Mouse (Mus musculus) small intestine, adult 2 months (tissue): ENCODE data around the gene Txnrd3. TPM values are rescaled to one million over a fixed set of nuclear protein-coding genes. Genes with fewer than 3 reads are reported as not detected.

ENCODE experiments used
- H3K27ac ChIP-seq: fragments of 200-500 bp; 2 replicates; pipeline ENCODE4 v1.5.1; 2012; ENCODE audit warnings: low read depth, low read length, control low read depth, inconsistent platforms; ENCODE audit not compliant: insufficient read depth
- H3K27me3 ChIP-seq: fragments of 200-500 bp; 2 replicates; pipeline ENCODE4 v1.6.1; 2012; ENCODE audit warnings: mild to moderate bottlenecking, moderate library complexity, low read length, inconsistent platforms; ENCODE audit not compliant: control insufficient read depth, insufficient read depth
- H3K36me3 ChIP-seq: fragments of 200-500 bp; 2 replicates; pipeline ENCODE4 v1.6.1; 2012; ENCODE audit warnings: mild to moderate bottlenecking, low read length, control low read depth, inconsistent platforms; ENCODE audit not compliant: control insufficient read depth, insufficient read depth
- H3K4me1 ChIP-seq: fragments of 200-500 bp; 2 replicates; pipeline ENCODE4 v1.6.1; 2012; ENCODE audit warnings: low read length, inconsistent platforms, mixed read lengths; ENCODE audit not compliant: control insufficient read depth, insufficient read depth, insufficient read length
- H3K4me3 ChIP-seq: fragments of 200-500 bp; 2 replicates; pipeline ENCODE4 v1.5.1; 2012; ENCODE audit warnings: low read depth, mild to moderate bottlenecking, control low read depth, inconsistent platforms, low read length, moderate library complexity
- CTCF ChIP-seq: fragments of 200-500 bp; IDR thresholded peaks from 2 replicates; pipeline ENCODE4 v1.5.1; 2012; ENCODE audit warnings: low read depth, mild to moderate bottlenecking, control low read depth, inconsistent platforms, low read length, moderate library complexity, mixed read lengths; ENCODE audit not compliant: insufficient replicate concordance, insufficient read length; ENCODE audit errors: extremely low read depth
- POLR2A ChIP-seq: fragments of 200-500 bp; IDR thresholded peaks from 2 replicates; pipeline ENCODE4 v1.6.1; 2012; ENCODE audit warnings: low read depth, mild to moderate bottlenecking, control low read depth, inconsistent platforms, low read length, moderate library complexity
- WGBS: fragments of 180-500 bp; shearing (Covaris S2); methylation state at CpG from one replicate; pipeline ENCODE4 v1.1.7; 2018; 5-methylcytosine and 5-hydroxymethylcytosine counted together
- polyA plus RNA-seq: library from polyadenylated mRNA; depleted of rRNA; stranded (reverse); fragments of >200 nt; gene quantifications from 2 replicates; pipeline ENCODE4 v1.2.3, GENCODE M21; 2012; rRNA removed

Gene Txnrd3
- polyA plus RNA-seq, result 2.6 and 4.3 TPM in 2 replicates

GRCm38 (mm10) chr6:89643798-89644270 is at the start of gene Txnrd3:
Gene Txnrd3 (plus strand): TSS chr6:89643988.
- TF ChIP-seq POLR2A, result 0 out of 2 replicates have a peak, but pooled peaks have one; percentile 1
- TF ChIP-seq CTCF, result no peak
- no peaks in the 10 kb centered on the region for H3K36me3 ChIP-seq
- peaks cover 2% of the 10 kb centered on the region; the same call in 1 of the 2 replicates for H3K4me1 ChIP-seq
- under 1% methylated on average over 51 of the region's 51 CpGs for WGBS
- no peaks in the 10 kb centered on the region for H3K27me3 ChIP-seq
- peak within 1 kb of the TSS; percentile 79 for H3K4me3 ChIP-seq
- peak within 1 kb of the TSS; percentile 73 for H3K27ac ChIP-seq

DNA sequence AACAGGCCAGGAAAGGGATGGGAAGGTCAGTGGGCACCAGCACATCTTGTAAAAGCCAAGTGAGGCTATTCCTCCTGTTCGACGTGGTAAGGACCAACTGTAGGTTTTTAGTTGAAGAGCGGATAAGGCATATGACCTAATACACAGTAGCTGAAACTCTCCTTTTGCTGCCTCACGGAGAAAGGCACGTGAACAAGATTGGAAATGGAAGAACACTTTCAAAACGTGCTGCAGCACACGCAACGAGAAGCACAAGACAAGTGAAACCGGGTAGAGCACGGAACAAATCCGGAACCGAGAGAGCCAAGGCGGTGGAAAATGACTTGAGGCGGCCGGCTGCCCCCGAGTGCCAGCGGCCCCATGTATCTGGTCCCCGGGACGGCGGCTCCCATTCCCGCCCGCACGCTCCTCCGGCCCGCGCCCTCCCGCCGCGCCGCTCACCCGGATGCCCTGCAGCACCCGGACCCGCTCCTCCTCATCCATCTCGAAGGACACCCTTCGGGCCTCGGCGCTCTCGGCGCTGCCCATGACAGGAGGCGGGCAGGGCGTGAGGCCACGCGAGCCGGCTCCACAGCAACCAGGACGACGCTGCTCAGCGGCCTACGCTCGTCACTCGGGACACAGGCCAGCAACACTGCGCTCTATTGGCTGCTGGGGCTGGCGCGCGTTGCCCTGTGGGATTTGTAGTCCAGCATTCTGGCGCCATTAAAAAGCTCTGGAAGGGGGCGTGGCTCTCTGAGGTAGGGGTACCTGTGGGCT is 48.6 kb upstream of the Txnrd3 start, which contains the start of gene Chchd6:
Gene Chchd6, minus strand, starts transcription at position 635 of the 759 bp plus-strand sequence.
- Histone ChIP-seq H3K4me1 (no peaks in the 10 kb centered on the region; the same call in none of the 2 replicates), H3K27ac (no peak within 1 kb of the TSS), H3K27me3 (no peaks in the 10 kb centered on the region), H3K4me3 (peak within 1 kb of the TSS; percentile 76), H3K36me3 (no peaks in the 10 kb centered on the region)
- under 1% methylated on average over 56 of the region's 56 CpGs for WGBS
- TF ChIP-seq POLR2A (no peak), CTCF (no peak)

DNA sequence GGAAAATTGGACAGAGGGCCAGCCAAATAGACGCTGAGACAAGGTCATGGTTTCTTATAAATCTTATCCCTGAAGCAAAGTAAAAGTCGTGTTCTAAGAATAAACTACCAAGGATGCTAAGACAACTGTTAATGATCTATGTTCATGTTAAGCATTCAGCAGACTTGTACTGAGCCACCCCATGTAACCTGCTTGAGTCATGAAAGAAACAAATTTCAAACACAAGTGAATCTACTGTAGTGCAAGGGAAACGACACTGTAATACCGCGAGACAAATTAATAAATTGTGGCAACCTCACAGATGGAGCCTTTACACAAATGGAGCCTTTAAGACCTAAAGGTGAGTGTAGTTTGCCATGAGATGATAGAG is 48.0 kb upstream of the Txnrd3 start:
- no peak for TF ChIP-seq CTCF
- TF ChIP-seq POLR2A, result no peak
- WGBS, result 31% methylated on average over 5 of the region's 5 CpGs

GRCm38 (mm10) chr6:89596510-89596909 is 47.3 kb upstream of the Txnrd3 start:
- H3K4me1 ChIP-seq, result no peaks in the 10 kb centered on the region; the same call in none of the 2 replicates
- H3K27me3 ChIP-seq, result no peaks in the 10 kb centered on the region
- no peak overlapping the region for H3K4me3 ChIP-seq
- no peak for TF ChIP-seq CTCF
- 98% methylated on average over 1 of the region's 1 CpGs for WGBS
- no peak overlapping the region for H3K27ac ChIP-seq
- H3K36me3 ChIP-seq, result no peaks in the 10 kb centered on the region

More for the DNA sequence above, 48.0 kb upstream of the Txnrd3 start:
- Histone ChIP-seq H3K27ac (no peak overlapping the region), H3K36me3 (no peaks in the 10 kb centered on the region), H3K27me3 (no peaks in the 10 kb centered on the region), H3K4me3 (no peak overlapping the region), H3K4me1 (no peaks in the 10 kb centered on the region; the same call in none of the 2 replicates)

DNA sequence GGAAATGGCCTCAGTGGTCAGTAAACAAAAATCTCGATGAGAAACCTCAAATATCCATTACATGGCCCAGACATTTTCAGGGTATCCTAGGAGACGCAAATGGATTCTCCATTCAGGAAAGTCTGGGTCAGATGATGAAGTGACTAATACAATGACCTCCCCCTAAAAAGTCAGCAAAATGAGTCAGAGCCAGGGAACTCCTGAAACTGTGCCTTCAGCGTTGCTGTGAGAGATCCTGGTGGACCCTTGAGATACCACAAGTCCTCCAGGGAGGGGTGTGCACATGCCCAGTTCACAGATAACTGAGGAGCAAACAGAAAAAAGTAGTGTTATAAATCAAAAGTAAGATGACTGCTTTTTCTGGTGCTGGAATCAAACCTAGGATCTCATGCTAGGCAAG is 37.7 kb upstream of the Txnrd3 start:
- WGBS, result 56% methylated on average over 3 of the region's 3 CpGs
- H3K36me3 ChIP-seq, result no peaks in the 10 kb centered on the region
- no peak overlapping the region for H3K27ac ChIP-seq
- H3K27me3 ChIP-seq, result no peaks in the 10 kb centered on the region
- no peaks in the 10 kb centered on the region for H3K4me1 ChIP-seq
- no peak overlapping the region for H3K4me3 ChIP-seq
- no peak for TF ChIP-seq POLR2A
- TF ChIP-seq CTCF, result no peak

DNA sequence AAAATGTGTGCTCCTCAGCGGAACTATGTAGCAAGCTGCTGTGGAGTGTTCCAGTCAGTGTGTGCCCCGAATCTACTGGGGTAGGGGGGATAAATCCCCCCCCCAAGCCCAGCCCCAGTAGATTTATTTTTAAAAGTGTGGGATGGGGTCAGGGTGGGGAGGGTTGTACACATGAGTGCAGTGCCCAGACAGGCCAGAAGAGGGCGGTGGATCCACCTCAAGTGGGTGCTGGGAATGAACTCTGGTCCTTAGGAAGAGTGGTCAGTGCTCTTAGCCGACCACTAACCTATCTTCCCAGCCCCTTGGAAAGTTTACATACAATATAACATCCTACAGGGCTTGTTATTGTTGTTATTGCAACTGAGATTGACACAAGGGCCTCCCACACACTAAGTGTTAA is 35.8 kb upstream of the Txnrd3 start:
- no peaks in the 10 kb centered on the region for H3K4me1 ChIP-seq
- H3K4me3 ChIP-seq, result no peak overlapping the region
- H3K27me3 ChIP-seq, result no peaks in the 10 kb centered on the region
- H3K27ac ChIP-seq, result no peak overlapping the region
- no peak for TF ChIP-seq CTCF
- TF ChIP-seq POLR2A, result no peak
- WGBS, result 46% methylated on average over 4 of the region's 4 CpGs
- H3K36me3 ChIP-seq, result no peaks in the 10 kb centered on the region

GRCm38 (mm10) chr6:89613336-89614106 is 30.3 kb upstream of the Txnrd3 start:
- Histone ChIP-seq H3K36me3 (no peaks in the 10 kb centered on the region), H3K27me3 (no peaks in the 10 kb centered on the region), H3K4me3 (no peak overlapping the region), H3K27ac (no peak overlapping the region), H3K4me1 (no peaks in the 10 kb centered on the region)
- no peak for TF ChIP-seq CTCF
- no peak for TF ChIP-seq POLR2A
- 28% methylated on average over 15 of the region's 15 CpGs for WGBS
